Mouse (Mus musculus): Measurements from ENCODE around the gene Mettl1. TPM values are rescaled to one million over a fixed set of nuclear protein-coding genes. Genes with fewer than 3 reads are reported as not detected.
A peak's percentile ranks its signal among the peaks of the same experiment; 100 is the strongest.

The Mettl1 gene
- polyA plus RNA-seq, 1 experiment: 31.3 TPM

DNA sequence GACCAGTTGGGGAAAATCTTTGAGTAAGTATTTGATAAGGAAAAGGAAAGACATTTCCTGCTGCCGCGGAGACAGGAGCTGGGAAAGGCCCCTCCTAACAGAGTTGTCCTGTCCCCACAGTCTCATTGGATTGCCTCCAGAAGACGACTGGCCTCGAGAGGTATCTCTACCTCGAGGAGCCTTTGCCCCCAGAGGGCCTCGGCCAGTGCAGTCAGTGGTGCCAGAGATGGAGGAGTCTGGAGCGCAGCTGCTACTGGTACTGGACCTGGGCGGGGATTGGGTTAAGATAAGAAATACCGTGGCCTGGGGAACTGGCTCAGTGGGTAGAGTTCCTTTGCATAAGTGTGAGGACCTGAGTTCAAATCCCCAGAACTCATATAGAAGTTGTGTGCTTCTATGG, 24.8 kb downstream of the Mettl1 start:
- Histone ChIP-seq H3K36me3 (ENCODE audit: control insufficient read depth, insufficient read depth) (peaks cover 40% of the 10 kb centered on the region), H3K27me3 (ENCODE audit: control insufficient read depth, insufficient read depth, insufficient read length) (no peaks in the 10 kb centered on the region), H3K79me3 (ENCODE audit: low read depth) (peaks cover 33% of the 10 kb centered on the region), H3ac (ENCODE audit: control insufficient read depth, insufficient read length, low read depth) (no peak overlapping the region), H3K79me2 (ENCODE audit: control insufficient read depth, insufficient read depth) (peaks cover 57% of the 10 kb centered on the region), H3K4me3 (ENCODE audit: insufficient read depth, poor library complexity, severe bottlenecking) (no peak overlapping the region)
- no peak for TF ChIP-seq CTCF (IDR thresholded peaks at IDR 0.05; ENCODE audit: control insufficient read depth, insufficient read depth, insufficient read length)
- no peak for TF ChIP-seq MAX (IDR thresholded peaks at IDR 0.05)
- no peak for TF ChIP-seq MYOD1 (IDR thresholded peaks at IDR 0.05; ENCODE audit: control insufficient read depth, insufficient read length, low read depth)
- TF ChIP-seq CEBPB (IDR thresholded peaks at IDR 0.05; ENCODE audit: low read depth): no peak
- TF ChIP-seq FOSL1 (IDR thresholded peaks at IDR 0.05; ENCODE audit: insufficient read depth, low read length, poor library complexity, severe bottlenecking): no peak
- TF ChIP-seq MYOG (IDR thresholded peaks at IDR 0.05; ENCODE audit: control insufficient read depth, extremely low read depth, insufficient read length): no peak
- TF ChIP-seq USF1 (IDR thresholded peaks at IDR 0.05; ENCODE audit: low read depth): no peak

DNA sequence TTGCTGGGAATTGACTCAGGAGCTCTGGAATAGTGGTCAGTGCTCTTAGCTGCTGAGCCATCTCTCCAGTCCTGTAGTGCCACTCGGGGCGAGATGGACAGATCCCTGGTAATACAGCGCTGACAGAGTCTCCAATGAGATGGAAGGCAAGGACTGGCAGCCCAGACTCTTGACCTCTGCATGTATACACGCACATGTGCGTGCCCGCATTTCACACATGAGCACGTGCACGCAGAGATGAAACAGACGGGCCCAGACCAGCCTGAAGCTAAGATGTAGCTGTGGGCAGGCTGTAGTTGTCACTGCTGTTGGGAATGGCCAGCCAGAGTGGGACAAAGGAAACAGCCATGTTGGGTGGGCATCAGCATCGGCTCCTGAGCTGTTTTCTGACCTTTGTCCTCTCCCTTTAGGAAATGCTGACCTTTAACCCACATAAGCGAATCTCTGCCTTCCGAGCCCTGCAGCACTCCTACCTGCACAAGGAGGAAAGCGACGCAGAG, 25.4 kb downstream of the Mettl1 start:
- H3K4me3 ChIP-seq (ENCODE audit: insufficient read depth, poor library complexity, severe bottlenecking): no peak overlapping the region
- H3K27me3 ChIP-seq (ENCODE audit: control insufficient read depth, insufficient read depth, insufficient read length): no peaks in the 10 kb centered on the region
- no peak for TF ChIP-seq CEBPB (IDR thresholded peaks at IDR 0.05; ENCODE audit: low read depth)
- TF ChIP-seq MYOD1 (IDR thresholded peaks at IDR 0.05; ENCODE audit: control insufficient read depth, insufficient read length, low read depth): no peak
- no peak for TF ChIP-seq USF1 (IDR thresholded peaks at IDR 0.05; ENCODE audit: low read depth)
- no peak for TF ChIP-seq CTCF (IDR thresholded peaks at IDR 0.05; ENCODE audit: control insufficient read depth, insufficient read depth, insufficient read length)
- TF ChIP-seq MAX (IDR thresholded peaks at IDR 0.05): no peak
- H3K36me3 ChIP-seq (ENCODE audit: control insufficient read depth, insufficient read depth): peaks cover 40% of the 10 kb centered on the region
- H3K79me3 ChIP-seq (ENCODE audit: low read depth): peaks cover 33% of the 10 kb centered on the region
- H3K79me2 ChIP-seq (ENCODE audit: control insufficient read depth, insufficient read depth): peaks cover 57% of the 10 kb centered on the region
- H3ac ChIP-seq (ENCODE audit: control insufficient read depth, insufficient read length, low read depth): no peak overlapping the region

GRCm38 (mm10) chr10:127068360-127069038, 27.3 kb downstream of the Mettl1 start:
- H3ac ChIP-seq (ENCODE audit: control insufficient read depth, insufficient read length, low read depth): peak overlapping the region; percentile 27
- no peaks in the 10 kb centered on the region for H3K27me3 ChIP-seq (ENCODE audit: control insufficient read depth, insufficient read depth, insufficient read length)
- H3K79me2 ChIP-seq (ENCODE audit: control insufficient read depth, insufficient read depth): peaks cover 55% of the 10 kb centered on the region
- TF ChIP-seq CEBPB (IDR thresholded peaks at IDR 0.05; ENCODE audit: low read depth): peak; percentile 60
- no peak for TF ChIP-seq CTCF (IDR thresholded peaks at IDR 0.05; ENCODE audit: control insufficient read depth, insufficient read depth, insufficient read length)
- peaks cover 40% of the 10 kb centered on the region for H3K36me3 ChIP-seq (ENCODE audit: control insufficient read depth, insufficient read depth)
- no peak overlapping the region for H3K4me3 ChIP-seq (ENCODE audit: insufficient read depth, poor library complexity, severe bottlenecking)
- H3K79me3 ChIP-seq (ENCODE audit: low read depth): peaks cover 33% of the 10 kb centered on the region

GRCm38 (mm10) chr10:127069281-127070189, 28.3 kb downstream of the Mettl1 start:
- Histone ChIP-seq H3K79me3 (ENCODE audit: low read depth) (peaks cover 22% of the 10 kb centered on the region), H3K79me2 (ENCODE audit: control insufficient read depth, insufficient read depth) (peaks cover 45% of the 10 kb centered on the region), H3ac (ENCODE audit: control insufficient read depth, insufficient read length, low read depth) (peak overlapping the region; percentile 74), H3K4me3 (ENCODE audit: insufficient read depth, poor library complexity, severe bottlenecking) (peak overlapping the region; percentile 82), H3K27me3 (ENCODE audit: control insufficient read depth, insufficient read depth, insufficient read length) (no peaks in the 10 kb centered on the region), H3K36me3 (ENCODE audit: control insufficient read depth, insufficient read depth) (peaks cover 39% of the 10 kb centered on the region)
- TF ChIP-seq USF1 (IDR thresholded peaks at IDR 0.05; ENCODE audit: low read depth): no peak
- TF ChIP-seq MYOD1 (IDR thresholded peaks at IDR 0.05; ENCODE audit: control insufficient read depth, insufficient read length, low read depth): no peak
- TF ChIP-seq FOSL1 (IDR thresholded peaks at IDR 0.05; ENCODE audit: insufficient read depth, low read length, poor library complexity, severe bottlenecking): no peak
- no peak for TF ChIP-seq MAX (IDR thresholded peaks at IDR 0.05)
- TF ChIP-seq MYOG (IDR thresholded peaks at IDR 0.05; ENCODE audit: control insufficient read depth, extremely low read depth, insufficient read length): no peak
- TF ChIP-seq CTCF (IDR thresholded peaks at IDR 0.05; ENCODE audit: control insufficient read depth, insufficient read depth, insufficient read length): no peak
- no peak for TF ChIP-seq CEBPB (IDR thresholded peaks at IDR 0.05; ENCODE audit: low read depth)

DNA sequence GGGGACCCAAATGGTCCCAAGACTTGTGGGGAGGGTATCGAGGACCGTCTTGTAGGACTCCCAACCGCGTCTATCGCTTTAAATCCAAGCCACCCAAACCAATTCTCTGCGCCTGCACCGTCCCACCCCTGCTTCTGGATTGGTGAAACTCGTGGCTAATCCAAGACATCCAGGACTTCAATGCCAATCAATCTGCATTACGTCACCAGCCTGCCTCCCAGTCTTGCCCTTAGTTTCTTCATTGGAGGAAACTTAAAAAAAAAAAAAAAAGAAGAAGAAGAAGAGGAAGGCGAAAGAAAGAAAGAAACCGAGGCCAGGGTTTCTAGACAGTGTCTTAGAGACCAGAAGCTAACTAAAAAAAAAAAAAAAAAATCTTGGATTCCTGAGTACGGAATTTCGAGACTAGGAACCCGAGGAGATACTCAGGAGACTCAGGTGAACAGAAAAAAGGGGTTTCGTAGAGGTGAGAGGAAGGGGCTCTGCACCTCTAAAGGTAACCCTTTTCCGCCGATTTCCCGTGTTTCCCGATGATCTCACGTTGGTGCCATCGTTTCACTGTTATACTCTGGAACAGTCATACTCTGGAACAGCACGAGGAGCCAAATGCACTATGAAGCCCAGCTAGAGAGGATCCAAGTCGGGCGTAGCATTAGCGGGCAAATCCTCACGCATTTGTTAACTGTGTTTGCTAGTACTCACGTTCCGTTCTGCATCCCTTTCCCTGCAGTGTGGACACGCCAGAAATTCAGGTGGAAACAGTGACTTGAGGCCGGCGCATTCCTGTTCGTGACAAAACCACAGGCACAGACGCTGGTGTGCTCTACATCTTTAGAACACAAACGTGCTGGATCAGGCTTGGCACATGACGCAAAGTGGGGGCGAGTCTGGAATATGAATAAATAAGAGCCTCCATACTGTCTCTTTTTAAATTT, 29.2 kb downstream of the Mettl1 start, which contains the start of gene Tspan31:
Gene Tspan31 (minus strand): TSS at position 75 of the 932 bp plus-strand sequence.
- Histone ChIP-seq H3K4me3 (ENCODE audit: insufficient read depth, poor library complexity, severe bottlenecking) (peak within 1 kb of the TSS; percentile 82), H3K79me2 (ENCODE audit: control insufficient read depth, insufficient read depth) (peaks cover 36% of the 10 kb centered on the region), H3K79me3 (ENCODE audit: low read depth) (peaks cover 13% of the 10 kb centered on the region), H3ac (ENCODE audit: control insufficient read depth, insufficient read length, low read depth) (peak within 1 kb of the TSS; percentile 90), H3K36me3 (ENCODE audit: control insufficient read depth, insufficient read depth) (peaks cover 30% of the 10 kb centered on the region), H3K27me3 (ENCODE audit: control insufficient read depth, insufficient read depth, insufficient read length) (no peaks in the 10 kb centered on the region)
- no peak for TF ChIP-seq CTCF (IDR thresholded peaks at IDR 0.05; ENCODE audit: control insufficient read depth, insufficient read depth, insufficient read length)
- no peak for TF ChIP-seq FOSL1 (IDR thresholded peaks at IDR 0.05; ENCODE audit: insufficient read depth, low read length, poor library complexity, severe bottlenecking)
- TF ChIP-seq USF1 (IDR thresholded peaks at IDR 0.05; ENCODE audit: low read depth): no peak
- TF ChIP-seq MYOG (IDR thresholded peaks at IDR 0.05; ENCODE audit: control insufficient read depth, extremely low read depth, insufficient read length): no peak
- no peak for TF ChIP-seq MYOD1 (IDR thresholded peaks at IDR 0.05; ENCODE audit: control insufficient read depth, insufficient read length, low read depth)
- TF ChIP-seq CEBPB (IDR thresholded peaks at IDR 0.05; ENCODE audit: low read depth): no peak
